Mouse (Mus musculus): Measurements from ENCODE around the gene Msrb2.
A peak's percentile ranks its signal among the peaks of the same experiment; 100 is the strongest.

Gene Msrb2

GRCm38 (mm10) chr2:19390411-19391143, 19.3 kb downstream of the Msrb2 start:
- DNase-seq (ENCODE audit: low spot score): no peak

DNA sequence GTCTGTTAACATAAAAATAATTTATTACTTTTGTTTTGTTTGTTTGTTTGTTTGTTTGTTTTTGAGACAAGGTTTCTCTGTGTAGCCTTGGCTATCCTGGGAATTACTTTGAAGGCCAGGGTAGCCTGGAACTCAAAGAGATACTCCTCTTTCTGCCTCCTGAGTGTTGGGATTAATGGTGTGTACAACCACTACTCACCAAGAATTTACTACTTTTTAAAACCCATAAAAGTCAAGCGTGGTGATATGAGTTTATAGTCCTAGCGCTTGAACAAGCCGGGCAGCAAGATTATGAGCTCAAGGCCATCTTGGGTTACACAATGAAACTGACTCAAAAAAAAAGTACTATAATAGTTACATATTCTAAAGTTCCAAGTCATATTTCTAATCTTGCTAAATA, 20.4 kb downstream of the Msrb2 start:
- no peak for DNase-seq (ENCODE audit: low spot score)

GRCm38 (mm10) chr2:19392793-19393192, 21.6 kb downstream of the Msrb2 start:
- no peak for DNase-seq (ENCODE audit: low spot score)

GRCm38 (mm10) chr2:19405409-19405808, 34.2 kb downstream of the Msrb2 start:
- no peak for DNase-seq (ENCODE audit: low spot score)

GRCm38 (mm10) chr2:19406531-19406930, 35.3 kb downstream of the Msrb2 start:
- no peak for DNase-seq (ENCODE audit: low spot score)

DNA sequence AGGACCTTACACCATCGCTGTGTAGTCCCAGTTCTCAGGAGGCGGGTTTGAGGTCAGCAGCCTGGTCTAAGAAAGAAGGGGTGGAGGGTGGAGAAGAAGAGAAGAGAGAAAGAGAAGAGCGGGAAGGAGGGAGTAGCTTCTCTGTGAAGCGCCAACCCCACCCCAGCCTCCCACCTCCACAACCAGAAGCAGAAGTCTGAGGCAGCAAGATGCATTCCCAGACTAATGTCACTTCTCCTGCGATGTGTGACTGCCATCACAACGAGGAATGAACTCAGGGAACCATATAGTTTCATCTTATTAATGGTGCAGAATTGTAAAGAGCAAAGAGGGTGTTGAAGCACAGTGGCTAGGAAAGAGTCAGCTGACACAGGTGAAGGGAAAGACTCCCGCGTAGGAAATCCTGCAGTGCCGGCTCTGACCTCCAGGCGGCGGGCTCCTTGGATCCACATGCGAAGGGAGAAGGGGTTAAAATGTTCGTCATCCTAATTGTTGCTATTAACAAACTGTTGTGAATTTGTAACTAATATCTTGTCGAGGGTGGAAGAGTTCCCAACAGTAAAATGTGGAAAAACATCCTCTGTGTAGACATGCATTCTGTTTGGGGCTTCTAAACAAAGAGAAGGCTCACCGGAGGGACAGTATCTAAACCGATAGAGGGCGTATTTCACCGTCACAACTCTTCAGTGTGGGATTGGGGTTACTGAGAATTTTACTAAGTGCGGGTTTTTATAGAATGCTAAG, 43.2 kb downstream of the Msrb2 start:
- DNase-seq (ENCODE audit: low spot score): peak; percentile 84

DNA sequence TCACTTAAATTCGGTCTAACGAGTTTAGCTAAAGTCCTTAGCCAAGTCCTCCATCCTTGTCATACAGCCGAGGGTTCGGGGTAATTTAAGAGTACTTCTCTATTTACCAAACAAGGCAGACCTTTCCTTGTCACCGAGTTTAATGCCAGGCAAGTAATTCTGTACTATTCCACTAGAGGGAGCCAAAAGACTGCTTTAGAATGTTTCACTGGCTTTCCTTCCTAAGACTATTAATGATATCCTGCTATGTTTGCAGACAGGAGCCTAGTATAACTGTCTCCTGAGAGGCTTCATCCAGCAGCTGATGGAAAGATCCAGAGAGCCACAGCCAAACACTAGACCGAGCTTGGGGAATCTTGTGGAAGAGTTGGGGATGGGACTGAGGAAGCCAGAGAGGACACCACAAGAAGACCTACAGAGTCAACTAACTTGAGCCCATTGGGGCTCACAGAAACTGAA, 43.9 kb downstream of the Msrb2 start:
- DNase-seq (ENCODE audit: low spot score): peak; percentile 96

DNA sequence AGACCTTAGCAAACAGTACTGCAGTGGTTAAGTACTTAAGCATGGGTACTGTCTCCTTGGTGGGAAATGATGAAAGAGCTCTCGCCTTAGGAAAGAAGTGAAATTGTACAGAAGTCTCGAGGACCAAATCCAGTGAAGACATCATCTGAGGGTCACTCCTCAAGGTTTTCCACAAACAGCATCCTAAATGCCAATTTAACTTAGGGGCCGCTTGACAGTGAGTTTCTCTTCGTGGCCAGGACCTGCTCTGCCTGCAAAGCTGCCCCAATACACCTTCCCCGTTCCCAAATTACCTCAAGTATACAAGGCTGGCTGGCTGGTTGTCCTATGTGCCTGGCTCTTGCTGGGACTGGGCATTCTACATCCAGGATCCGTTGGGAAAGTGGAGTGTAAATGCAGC, 44.8 kb downstream of the Msrb2 start:
- no peak for DNase-seq (ENCODE audit: low spot score)

DNA sequence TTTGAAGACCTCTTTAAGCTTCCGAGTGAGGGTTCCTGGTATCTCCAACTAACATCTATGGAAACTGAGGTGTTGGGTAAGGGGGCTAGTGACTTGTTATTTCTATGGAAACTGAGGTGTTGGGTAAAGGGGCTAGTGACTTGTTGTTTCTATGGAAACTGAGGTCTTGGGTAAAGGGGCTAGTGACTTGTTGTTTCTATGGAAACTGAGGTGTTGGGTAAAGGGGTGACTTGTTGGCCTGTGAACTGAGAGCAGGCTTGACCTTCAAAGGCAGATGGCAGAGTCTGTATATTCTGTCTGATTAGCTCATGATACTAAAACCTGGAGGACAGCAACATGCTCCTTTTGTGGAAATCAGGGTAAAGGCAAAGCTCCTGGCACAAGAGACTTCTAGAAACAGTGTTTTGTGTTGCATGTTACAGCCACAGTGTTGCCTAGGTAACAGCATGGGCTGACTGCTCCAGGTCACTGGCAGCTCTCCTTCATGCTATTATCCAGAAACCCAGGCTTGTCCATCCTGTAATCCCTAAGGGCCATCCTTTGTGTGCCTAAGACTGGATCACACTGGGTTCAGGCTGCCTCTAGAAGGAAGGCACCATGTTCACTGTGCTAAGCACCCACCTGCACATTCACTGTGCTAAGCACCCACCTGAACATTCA, 48.6 kb downstream of the Msrb2 start:
- no peak for DNase-seq (ENCODE audit: low spot score)

- no peak for DNase-seq (ENCODE audit: low spot score)
Observed at GRCm38 (mm10) chr2:19422226-19422625, 51.0 kb downstream of the Msrb2 start.

DNA sequence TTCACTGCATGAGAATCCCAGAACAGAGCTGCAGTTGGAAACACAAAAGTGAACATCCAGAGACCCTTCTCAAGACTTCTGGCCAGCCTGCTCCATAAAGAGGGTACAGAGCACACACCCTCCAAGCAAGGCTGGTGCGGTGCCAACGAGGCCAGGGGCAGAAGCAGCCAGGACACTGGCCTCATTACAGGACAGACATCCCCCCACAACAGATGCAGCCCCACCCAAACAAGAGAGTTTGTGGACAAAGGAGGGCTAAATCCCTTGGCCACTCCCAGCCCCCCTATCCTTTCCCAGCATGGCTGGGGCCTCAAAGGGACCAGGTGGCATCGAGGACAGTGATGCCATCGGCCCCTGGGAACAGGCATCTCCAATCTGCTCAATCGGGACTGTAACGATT, 51.8 kb downstream of the Msrb2 start:
- DNase-seq (ENCODE audit: low spot score): no peak

DNA sequence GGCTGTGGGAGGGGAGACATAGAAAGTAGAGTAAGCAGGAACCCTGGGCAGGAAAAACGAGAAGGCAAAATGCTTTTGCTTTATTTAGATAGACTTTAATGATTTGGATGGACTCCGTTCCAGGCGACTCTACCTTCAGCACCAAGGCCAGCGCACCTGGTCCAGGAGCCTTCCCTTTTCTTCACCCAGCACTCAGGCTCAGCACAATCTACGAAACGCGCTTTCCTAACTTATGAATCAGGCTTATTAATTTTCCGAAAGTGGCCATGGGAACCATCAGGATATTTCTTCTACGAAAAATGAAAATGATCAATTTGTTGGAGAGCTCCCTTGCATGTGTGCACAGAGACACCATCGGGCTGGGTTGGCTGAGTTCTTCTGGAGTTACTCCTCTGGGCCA, 57.8 kb downstream of the Msrb2 start:
- peak; percentile 68 for DNase-seq (ENCODE audit: low spot score)

DNA sequence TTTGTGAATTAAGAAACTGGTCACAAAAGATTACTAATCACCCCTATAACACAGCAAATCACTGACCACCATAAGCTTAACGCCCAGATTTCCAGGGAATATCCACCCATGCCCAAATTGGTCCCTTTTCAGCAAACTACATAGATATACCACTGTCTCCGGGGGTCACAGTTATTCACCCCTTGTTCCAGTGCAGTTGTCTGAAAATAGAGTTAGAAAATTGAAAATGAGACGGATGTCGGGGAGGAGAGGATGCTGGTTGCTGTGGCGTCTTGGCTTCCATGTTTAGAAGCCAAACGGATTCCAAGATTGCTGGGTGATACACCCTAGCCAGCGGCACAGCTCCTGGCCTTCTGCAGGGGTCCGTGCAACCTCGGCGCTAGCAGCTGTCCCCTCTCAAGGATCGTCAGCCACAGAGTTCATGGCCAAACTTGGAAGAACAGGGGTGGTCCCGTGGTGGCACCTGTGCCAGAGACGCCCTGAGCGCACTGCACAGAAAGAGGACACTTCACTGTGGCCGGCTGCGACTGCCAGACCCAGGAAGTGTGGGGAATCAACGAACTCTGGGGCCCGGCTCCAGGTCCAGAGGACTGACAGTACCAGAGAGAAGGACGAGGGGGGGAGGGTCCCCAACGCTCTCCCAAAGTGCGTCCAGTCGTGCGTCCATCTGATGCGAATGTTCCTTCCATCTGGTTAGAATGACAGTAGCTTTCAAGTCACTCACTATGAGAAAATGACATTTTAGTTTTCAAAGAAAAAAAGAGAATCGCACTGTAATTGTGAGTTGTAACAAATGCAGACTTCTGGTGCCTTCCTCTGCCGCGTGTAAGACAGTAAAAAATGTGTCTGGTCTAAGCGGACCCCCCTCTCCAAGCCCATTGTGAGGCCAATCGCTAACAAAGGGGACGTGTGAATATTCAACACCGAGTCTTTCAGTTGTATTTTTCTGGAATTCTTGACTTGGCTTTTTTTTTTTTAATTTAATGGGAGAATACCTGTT, 58.8 kb downstream of the Msrb2 start:
- peak; percentile 27 for DNase-seq (ENCODE audit: low spot score)

DNA sequence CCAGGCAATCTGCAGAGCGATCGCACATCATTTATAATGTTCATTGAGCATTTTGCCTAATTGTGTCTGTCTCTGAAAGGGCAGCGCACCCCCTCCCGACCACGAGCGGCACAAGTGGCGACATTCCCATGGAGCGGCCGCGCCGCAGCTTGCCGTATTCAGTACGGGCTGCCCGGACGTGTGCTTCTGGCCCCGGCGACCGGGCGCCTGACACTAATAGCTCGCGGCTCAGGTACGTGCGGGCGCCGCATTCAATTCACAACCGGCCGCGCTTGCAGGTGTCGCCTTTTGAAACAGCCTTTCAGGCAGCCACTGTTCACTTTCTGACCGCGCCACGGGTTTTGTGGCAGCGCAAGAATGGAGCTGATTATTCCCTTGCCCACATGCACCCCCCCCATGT, 59.5 kb downstream of the Msrb2 start:
- DNase-seq (ENCODE audit: low spot score): peak; percentile 54

DNA sequence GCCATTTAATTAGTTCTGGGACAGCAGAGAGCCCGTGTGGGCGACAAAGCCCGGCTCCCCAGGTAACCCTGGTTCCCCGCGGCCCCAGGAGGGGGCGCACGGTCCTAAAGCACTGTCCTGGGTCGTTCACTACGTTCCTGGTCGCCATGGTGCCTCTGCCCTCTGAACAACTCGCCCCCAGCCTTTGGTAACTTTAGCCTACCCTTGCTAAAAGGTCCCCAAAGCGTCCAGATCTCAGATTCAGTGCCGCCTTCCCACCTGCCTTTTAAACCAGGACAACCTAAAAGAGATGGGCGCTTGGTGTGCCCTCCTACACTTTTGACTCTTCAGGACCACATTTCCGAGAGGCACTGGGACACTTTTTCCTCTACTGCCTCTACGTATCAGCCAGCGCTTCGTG, 59.9 kb downstream of the Msrb2 start:
- peak; percentile 66 for DNase-seq (ENCODE audit: low spot score)

DNA sequence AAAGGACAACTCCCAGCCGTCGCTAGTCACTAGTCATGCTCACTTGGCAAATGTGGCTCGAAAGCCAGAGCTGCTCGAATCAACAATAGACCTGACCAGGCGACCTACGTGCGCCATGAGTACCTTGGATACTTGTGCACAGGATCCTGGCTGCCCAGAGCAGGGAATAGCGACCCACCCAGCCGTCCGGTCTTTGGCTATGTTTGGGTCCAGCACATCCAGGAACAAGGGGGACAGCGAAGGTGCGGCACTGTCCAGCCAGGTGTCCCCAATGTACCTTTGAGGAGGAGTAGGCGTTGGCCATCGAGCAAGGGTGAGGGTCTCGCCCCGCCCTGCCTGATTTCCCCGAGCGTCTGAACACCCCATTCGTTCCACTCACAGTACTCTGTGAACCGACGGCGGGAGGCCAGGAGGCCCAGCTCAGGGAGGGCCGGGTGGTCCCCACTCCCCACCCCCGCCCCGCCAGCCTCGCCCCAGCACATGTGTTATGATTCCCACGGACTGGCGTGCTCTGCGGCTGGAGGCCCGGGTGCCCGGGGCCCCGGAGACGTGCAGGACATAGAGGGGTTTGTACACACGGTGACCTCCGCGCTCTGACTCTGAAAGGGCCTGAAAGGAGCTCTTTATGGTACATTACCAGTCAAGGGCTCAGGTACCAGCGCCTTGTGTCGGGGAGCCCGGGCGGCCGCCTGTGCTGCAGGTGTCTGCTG, 60.5 kb downstream of the Msrb2 start:
- no peak for DNase-seq (ENCODE audit: low spot score)

DNA sequence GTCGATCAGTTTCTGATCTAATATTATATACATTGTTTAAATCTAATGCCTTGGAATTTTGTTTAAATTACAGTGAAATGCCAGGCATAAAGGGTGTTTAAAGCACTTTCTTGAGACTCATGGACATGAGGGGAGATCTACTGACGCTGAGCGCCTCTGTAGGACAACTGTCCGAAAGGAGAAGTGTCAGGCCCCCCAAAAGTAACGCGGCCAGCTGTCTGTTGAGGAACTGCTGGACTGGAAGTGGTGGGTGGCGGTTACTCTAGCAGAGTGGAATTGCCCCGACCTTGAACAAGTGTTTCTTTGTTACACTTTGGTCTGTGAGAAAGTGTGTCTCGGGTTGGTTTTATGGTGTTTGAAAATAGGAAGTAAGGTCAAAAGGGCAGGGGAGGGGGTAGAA, 73.1 kb downstream of the Msrb2 start:
- no peak for DNase-seq (ENCODE audit: low spot score)

Measured in retina, embryonic 14.5 days (tissue).